Mouse (Mus musculus): ENCODE data around the gene Gnaq. TPM values are rescaled to one million over a fixed set of nuclear protein-coding genes. Genes with fewer than 3 reads are reported as not detected.

Gene Gnaq
- polyA plus RNA-seq, 1 experiment, result 23.8 TPM

GRCm38 (mm10) chr19:16204776-16205680 is 72.4 kb downstream of the Gnaq start:
- H3K4me1 ChIP-seq (ENCODE audit: control insufficient read depth, insufficient read depth, insufficient read length, low read length), result peaks cover 11% of the 10 kb centered on the region
- H3K27ac ChIP-seq (replicated peaks; ENCODE audit: low read depth, low read length), result no peak overlapping the region
- no peak overlapping the region for H3K4me3 ChIP-seq (ENCODE audit: insufficient read depth, low read depth, low read length)

- no peak overlapping the region for H3K4me3 ChIP-seq (ENCODE audit: insufficient read depth, low read depth, low read length)
- no peak overlapping the region for H3K27ac ChIP-seq (replicated peaks; ENCODE audit: low read depth, low read length)
- H3K4me1 ChIP-seq (ENCODE audit: control insufficient read depth, insufficient read depth, insufficient read length, low read length), result peaks cover 14% of the 10 kb centered on the region
Measured at GRCm38 (mm10) chr19:16209616-16210015, 77.0 kb downstream of the Gnaq start.

- Histone ChIP-seq H3K27ac (replicated peaks; ENCODE audit: low read depth, low read length) (peak overlapping the region; percentile 73), H3K4me3 (ENCODE audit: insufficient read depth, low read depth, low read length) (no peak overlapping the region)
Measured at GRCm38 (mm10) chr19:16214946-16215345, 82.3 kb downstream of the Gnaq start.

GRCm38 (mm10) chr19:16215430-16216016 is 82.9 kb downstream of the Gnaq start:
- Histone ChIP-seq H3K4me3 (ENCODE audit: insufficient read depth, low read depth, low read length) (no peak overlapping the region), H3K4me1 (ENCODE audit: control insufficient read depth, insufficient read depth, insufficient read length, low read length) (peaks cover 12% of the 10 kb centered on the region), H3K27ac (replicated peaks; ENCODE audit: low read depth, low read length) (peak overlapping the region; percentile 69; the same call in 1 of the 2 replicates)

More at GRCm38 (mm10) chr19:16214946-16215345, 82.3 kb downstream of the Gnaq start:
- H3K4me1 ChIP-seq (ENCODE audit: control insufficient read depth, insufficient read depth, insufficient read length, low read length), result peaks cover 12% of the 10 kb centered on the region

GRCm38 (mm10) chr19:16219978-16220377 is 87.3 kb downstream of the Gnaq start:
- Histone ChIP-seq H3K27ac (replicated peaks; ENCODE audit: low read depth, low read length) (no peak overlapping the region), H3K4me1 (ENCODE audit: control insufficient read depth, insufficient read depth, insufficient read length, low read length) (peaks cover 17% of the 10 kb centered on the region), H3K4me3 (ENCODE audit: insufficient read depth, low read depth, low read length) (no peak overlapping the region)

- H3K27ac ChIP-seq (replicated peaks; ENCODE audit: low read depth, low read length), result peak overlapping the region; percentile 73; the same call in 1 of the 2 replicates
- H3K4me1 ChIP-seq (ENCODE audit: control insufficient read depth, insufficient read depth, insufficient read length, low read length), result peaks cover 17% of the 10 kb centered on the region
- no peak overlapping the region for H3K4me3 ChIP-seq (ENCODE audit: insufficient read depth, low read depth, low read length)
Measured at GRCm38 (mm10) chr19:16222526-16222925, 89.9 kb downstream of the Gnaq start.

GRCm38 (mm10) chr19:16223126-16223525 is 90.5 kb downstream of the Gnaq start:
- Histone ChIP-seq H3K4me1 (ENCODE audit: control insufficient read depth, insufficient read depth, insufficient read length, low read length) (peaks cover 17% of the 10 kb centered on the region), H3K27ac (replicated peaks; ENCODE audit: low read depth, low read length) (peak overlapping the region; percentile 23; the same call in 1 of the 2 replicates), H3K4me3 (ENCODE audit: insufficient read depth, low read depth, low read length) (no peak overlapping the region)

- no peak overlapping the region for H3K27ac ChIP-seq (replicated peaks; ENCODE audit: low read depth, low read length)
- H3K4me1 ChIP-seq (ENCODE audit: control insufficient read depth, insufficient read depth, insufficient read length, low read length), result peaks cover 15% of the 10 kb centered on the region
- H3K4me3 ChIP-seq (ENCODE audit: insufficient read depth, low read depth, low read length), result no peak overlapping the region
Measured at GRCm38 (mm10) chr19:16224831-16225230, 92.2 kb downstream of the Gnaq start.

- H3K4me1 ChIP-seq (ENCODE audit: control insufficient read depth, insufficient read depth, insufficient read length, low read length), result peaks cover 9% of the 10 kb centered on the region
- H3K4me3 ChIP-seq (ENCODE audit: insufficient read depth, low read depth, low read length), result no peak overlapping the region
- no peak overlapping the region for H3K27ac ChIP-seq (replicated peaks; ENCODE audit: low read depth, low read length)
Measured at GRCm38 (mm10) chr19:16231584-16231983, 99.0 kb downstream of the Gnaq start.

GRCm38 (mm10) chr19:16235594-16235993 is 103.0 kb downstream of the Gnaq start:
- Histone ChIP-seq H3K4me1 (ENCODE audit: control insufficient read depth, insufficient read depth, insufficient read length, low read length) (peaks cover 15% of the 10 kb centered on the region), H3K27ac (replicated peaks; ENCODE audit: low read depth, low read length) (no peak overlapping the region), H3K4me3 (ENCODE audit: insufficient read depth, low read depth, low read length) (no peak overlapping the region)

GRCm38 (mm10) chr19:16237034-16237433 is 104.4 kb downstream of the Gnaq start:
- Histone ChIP-seq H3K4me1 (ENCODE audit: control insufficient read depth, insufficient read depth, insufficient read length, low read length) (peaks cover 13% of the 10 kb centered on the region), H3K27ac (replicated peaks; ENCODE audit: low read depth, low read length) (no peak overlapping the region), H3K4me3 (ENCODE audit: insufficient read depth, low read depth, low read length) (no peak overlapping the region)

- H3K27ac ChIP-seq (replicated peaks; ENCODE audit: low read depth, low read length), result no peak overlapping the region
- H3K4me3 ChIP-seq (ENCODE audit: insufficient read depth, low read depth, low read length), result no peak overlapping the region
- H3K4me1 ChIP-seq (ENCODE audit: control insufficient read depth, insufficient read depth, insufficient read length, low read length), result peaks cover 13% of the 10 kb centered on the region
Measured at GRCm38 (mm10) chr19:16238072-16238471, 105.4 kb downstream of the Gnaq start.

GRCm38 (mm10) chr19:16238512-16238911 is 105.9 kb downstream of the Gnaq start:
- H3K4me1 ChIP-seq (ENCODE audit: control insufficient read depth, insufficient read depth, insufficient read length, low read length), result peaks cover 11% of the 10 kb centered on the region
- no peak overlapping the region for H3K4me3 ChIP-seq (ENCODE audit: insufficient read depth, low read depth, low read length)
- no peak overlapping the region for H3K27ac ChIP-seq (replicated peaks; ENCODE audit: low read depth, low read length)

GRCm38 (mm10) chr19:16242708-16243107 is 110.1 kb downstream of the Gnaq start:
- Histone ChIP-seq H3K4me1 (ENCODE audit: control insufficient read depth, insufficient read depth, insufficient read length, low read length) (peaks cover 9% of the 10 kb centered on the region), H3K27ac (replicated peaks; ENCODE audit: low read depth, low read length) (no peak overlapping the region), H3K4me3 (ENCODE audit: insufficient read depth, low read depth, low read length) (no peak overlapping the region)

- no peak overlapping the region for H3K4me3 ChIP-seq (ENCODE audit: insufficient read depth, low read depth, low read length)
- H3K27ac ChIP-seq (replicated peaks; ENCODE audit: low read depth, low read length), result no peak overlapping the region
- peaks cover 16% of the 10 kb centered on the region for H3K4me1 ChIP-seq (ENCODE audit: control insufficient read depth, insufficient read depth, insufficient read length, low read length)
Measured at GRCm38 (mm10) chr19:16249025-16249424, 116.4 kb downstream of the Gnaq start.

Measured in brown adipose tissue, adult 24 weeks (tissue).